10 mouse cellular contexts compared by ENCODE assay signal in the genomic region with DNA sequence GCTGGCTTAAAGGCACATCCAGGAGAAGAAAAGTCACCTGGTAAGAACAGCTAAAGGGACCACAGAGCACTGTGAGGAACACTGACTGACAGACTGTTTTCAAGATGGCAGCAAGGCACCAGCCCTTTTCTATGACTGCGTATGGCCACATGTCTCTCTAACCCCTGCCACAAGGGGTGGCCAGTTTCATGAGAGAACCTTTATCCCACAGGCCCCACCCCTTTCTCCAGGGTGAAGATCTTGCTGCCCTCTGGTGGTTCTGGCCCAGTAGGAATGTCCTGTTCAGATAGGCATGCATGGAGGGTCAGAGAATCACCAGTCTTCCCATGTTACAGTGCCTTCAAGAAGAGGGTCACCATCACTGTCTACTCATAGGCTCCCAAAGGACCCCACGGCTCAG. TPM values are rescaled to one million over a fixed set of nuclear protein-coding genes. Genes with fewer than 3 reads are reported as not detected.
A peak's percentile ranks its signal among the peaks of the same experiment; 100 is the strongest.
DNase-seq lines count a peak whose midpoint lies in the region; ATAC-seq and TF ChIP-seq lines count a peak whose summit lies in the region.
"Had no signal": no experiment of that assay in that cellular context is flagged by ENCODE, and none has a peak within 500 bp of the region (broad histone marks: within the 10 kb centered on the region; RNA-seq: fewer than 3 reads in every experiment).

No protein-coding gene starts in this region.

- no peak for TF ChIP-seq EP300 in CH12.LX (IDR thresholded peaks at IDR 0.05; ENCODE audit: low read length)
- TF ChIP-seq EP300 in liver, postnatal 0 days (IDR thresholded peaks at IDR 0.05; ENCODE audit: low read depth) = no peak

- peak in 1 of 2 experiments; percentile 87; a peak in 2 of 4 replicates for TF ChIP-seq CTCF in CH12.LX (conservative IDR thresholded peaks at IDR 0.05 in 1 of 2, IDR thresholded peaks at IDR 0.05 in 1 of 2; ENCODE audit: low read depth in 2 of 2, low read length in 2 of 2)
- TF ChIP-seq CTCF in bone marrow, adult 2 months (IDR thresholded peaks at IDR 0.05; ENCODE audit: control insufficient read depth, insufficient read depth, low read length) = peak; percentile 22; the same call in 1 of the 2 replicates
- TF ChIP-seq CTCF in liver, postnatal 0 days (IDR thresholded peaks at IDR 0.05; ENCODE audit: low read depth) = peak; percentile 62

- H3K36me3 ChIP-seq in CH12.LX (replicated peaks in 1 of 2; ENCODE audit: control insufficient read depth in 1 of 2, insufficient read depth in 1 of 2, low read length in 1 of 2) = no peaks in the 10 kb centered on the region
- 0 out of 2 replicates have a peak, but pooled peaks cover 9% of the 10 kb centered on the region for H3K36me3 ChIP-seq in liver, postnatal 0 days (replicated peaks; ENCODE audit: insufficient read depth, low read length)
- H3K36me3 ChIP-seq: limb, embryonic 13.5 days had no signal

- no peak for TF ChIP-seq POLR2A in CH12.LX (IDR thresholded peaks at IDR 0.05; ENCODE audit: low read depth, low read length)
- no peak for TF ChIP-seq POLR2A in bone marrow, adult 2 months (IDR thresholded peaks at IDR 0.05; ENCODE audit: borderline replicate concordance, control insufficient read depth, low read depth, low read length)

- H3K27ac ChIP-seq in CH12.LX (ENCODE audit: insufficient read depth, low read depth) = no peak overlapping the region
- H3K27ac ChIP-seq in bone marrow, adult 2 months (ENCODE audit: control insufficient read depth, insufficient read depth, low read depth, low read length, poor library complexity) = no peak overlapping the region
- no peak overlapping the region for H3K27ac ChIP-seq in liver, postnatal 0 days (ENCODE audit: low read depth)
- H3K27ac ChIP-seq: limb, embryonic 13.5 days had no signal

- no peak overlapping the region for H3K9ac ChIP-seq in CH12.LX (ENCODE audit: insufficient read depth, low read depth)
- H3K9ac ChIP-seq in liver, postnatal 0 days (replicated peaks) = no peak overlapping the region
- H3K9ac ChIP-seq: limb, embryonic 13.5 days had no signal

- dilution Hi-C loops in CH12.LX (cut with MboI; ENCODE audit: extremely low pct_ligation_motif_present, extremely low pct_unique_long_range_greater_than_20kb, low sequenced_read_pairs) = no loop called here

- in situ Hi-C loops in CH12.LX (cut with MboI; ENCODE audit: low pct_ligation_motif_present, low pct_unique_long_range_greater_than_20kb, low sequenced_read_pairs) = no loop called here

- peak; percentile 62; the same call in 1 of the 2 replicates for ATAC-seq in liver, postnatal 0 days
- no peak for ATAC-seq in inflammation-experienced regulatory T-cells, adult 6 months

- H3K9me3 ChIP-seq in CH12.LX (replicated peaks; ENCODE audit: low read length) = peaks cover 5% of the 10 kb centered on the region
- H3K9me3 ChIP-seq in liver, postnatal 0 days (ENCODE audit: low read length) = no peaks in the 10 kb centered on the region
- H3K9me3 ChIP-seq: limb, embryonic 13.5 days had no signal

- H3K4me3 ChIP-seq in CH12.LX (replicated peaks in 1 of 3; ENCODE audit: low read depth in 2 of 3, low read length in 2 of 3, poor library complexity in 1 of 3) = no peak overlapping the region
- H3K4me3 ChIP-seq in bone marrow, adult 2 months (replicated peaks; ENCODE audit: control insufficient read depth, low read depth, low read length) = no peak overlapping the region
- H3K4me3 ChIP-seq in liver, postnatal 0 days (ENCODE audit: low read depth, low read length) = no peak overlapping the region
- H3K4me3 ChIP-seq: limb, embryonic 13.5 days had no signal

- H3K79me2 ChIP-seq in CH12.LX (replicated peaks; ENCODE audit: control insufficient read depth, extremely low read depth, insufficient read depth, poor library complexity, severe bottlenecking) = no peaks in the 10 kb centered on the region

- H3K27me3 ChIP-seq in CH12.LX (replicated peaks) = peaks cover 35% of the 10 kb centered on the region
- H3K27me3 ChIP-seq in liver, postnatal 0 days (ENCODE audit: insufficient read depth, low read length) = no peaks in the 10 kb centered on the region
- H3K27me3 ChIP-seq: limb, embryonic 13.5 days; Patski had no signal

- no peak overlapping the region for H3K4me2 ChIP-seq in CH12.LX (ENCODE audit: insufficient read depth, low read depth, poor library complexity, severe bottlenecking)
- no peak overlapping the region for H3K4me2 ChIP-seq in liver, postnatal 0 days (ENCODE audit: low read depth, low read length)
- H3K4me2 ChIP-seq: limb, embryonic 13.5 days had no signal

- WGBS in bone marrow, adult 2 months = 65% methylated on average over 2 of the region's 2 CpGs
- 48% methylated on average over 2 of the region's 2 CpGs for WGBS in liver, postnatal 0 days (ENCODE audit: insufficient replicate concordance)

- no peaks in the 10 kb centered on the region for H3K4me1 ChIP-seq in CH12.LX (ENCODE audit: control insufficient read depth in 1 of 2, insufficient read depth in 2 of 2)
- no peaks in the 10 kb centered on the region for H3K4me1 ChIP-seq in bone marrow, adult 2 months (ENCODE audit: control insufficient read depth, insufficient read depth, low read length)
- no peaks in the 10 kb centered on the region for H3K4me1 ChIP-seq in liver, postnatal 0 days (ENCODE audit: insufficient read depth)
- H3K4me1 ChIP-seq: limb, embryonic 13.5 days had no signal

- peak; percentile 49 for TF ChIP-seq RAD21 in CH12.LX (IDR thresholded peaks at IDR 0.05; ENCODE audit: low read depth, low read length)

- peak; percentile 36 for DNase-seq in gastrocnemius, adult 18-20 months (ENCODE audit: low spot score)
- DNase-seq in gastrocnemius, adult 8-10 months (ENCODE audit: low spot score in 2 of 2) = no peak
- DNase-seq in CH12.LX (ENCODE audit: extremely low read depth) = peak; percentile 66
- DNase-seq in liver, postnatal 0 days = peak; percentile 40
- no peak for DNase-seq in right cerebral cortex, adult 18-20 months
- no peak for DNase-seq in yolk sac, embryonic 10.5 days (ENCODE audit: low spot score)

TF ChIP-seq in CH12.LX, 34 proteins besides CTCF, POLR2A, EP300 and RAD21 (continues in another document):
- TF ChIP-seq SIN3A (IDR thresholded peaks at IDR 0.05; ENCODE audit: low read length) (no peak), JUN (IDR thresholded peaks at IDR 0.05; ENCODE audit: insufficient read depth, low read depth, low read length) (no peak), RCOR1 (conservative IDR thresholded peaks at IDR 0.05; ENCODE audit: low read depth, low read length) (no peak), NRF1 (IDR thresholded peaks at IDR 0.05; ENCODE audit: low read depth, low read length) (0 out of 2 replicates have a peak, but pooled peaks have one; percentile 9)

RNA-seq across cellular contexts. Expression of a gene that starts 10.1 kb away (rescaled TPM):
- under 1 TPM; 0.09 to 0.24 TPM for total RNA-seq in gastrocnemius, adult 18-20 months (2021)
- total RNA-seq in gastrocnemius, adult 8-10 months (2022) = under 1 TPM; 0.08 to 0.12 (median 0.10) TPM
- total RNA-seq in CH12.LX (2012; rRNA removed) (0.04 and 0.08 TPM in 2 replicates), CH12.LX (2014; rRNA removed) (0.13 TPM in 1 of 2 replicates, not detected in the other)
- polyA plus RNA-seq in CH12.LX (2012; ENCODE audit: insufficient read length, low read depth) = not detected in 2 replicates
- not detected in 2 replicates for polyA plus RNA-seq in bone marrow, adult 2 months (2011; ENCODE audit: insufficient read depth, insufficient read length, low replicate concordance, missing spikeins)
- polyA plus RNA-seq in liver, postnatal 0 days (2015; fragmentation: Nextera tagmentation; extraction: Ambion mirVana) = 0.07 TPM in 2 replicates
- not detected for polyA plus RNA-seq in inflammation-experienced regulatory T-cells, adult 6 months (2017; shearing (Covaris generic))
- polyA plus RNA-seq: Patski had no signal

RNA-seq across cellular contexts. Expression of a gene that starts 24.7 kb away (rescaled TPM):
- under 1 TPM; 0.39 to 0.40 TPM for total RNA-seq in gastrocnemius, adult 18-20 months (2021)
- total RNA-seq in gastrocnemius, adult 8-10 months (2022) = 1 to 10 TPM in 1 of 4 experiments, under 1 TPM in 3; 0.29 to 1.1 (median 0.71) TPM
- total RNA-seq in CH12.LX (2012; rRNA removed) (1.5 and 1.8 TPM in 2 replicates), CH12.LX (2014; rRNA removed) (1.3 and 1.4 TPM in 2 replicates)
- polyA plus RNA-seq in CH12.LX (2012; ENCODE audit: insufficient read length, low read depth) = 0.76 and 0.83 TPM in 2 replicates
- polyA plus RNA-seq in bone marrow, adult 2 months (2011; ENCODE audit: insufficient read depth, insufficient read length, low replicate concordance, missing spikeins) = 0.81 and 1.4 TPM in 2 replicates
- 8.1 and 8.2 TPM in 2 replicates for polyA plus RNA-seq in liver, postnatal 0 days (2015; fragmentation: Nextera tagmentation; extraction: Ambion mirVana)
- 1 to 10 TPM; 1.7 to 3.3 (median 2.7) TPM for polyA plus RNA-seq in inflammation-experienced regulatory T-cells, adult 6 months (2017; shearing (Covaris generic))

RNA-seq across cellular contexts. Expression of a gene that starts 25.1 kb away (rescaled TPM):
- total RNA-seq in gastrocnemius, adult 18-20 months (2021) = 1 to 10 TPM; 4.4 to 5.7 TPM
- 1 to 10 TPM; 3.3 to 4.3 (median 4.1) TPM for total RNA-seq in gastrocnemius, adult 8-10 months (2022)
- 4.8 and 5.2 TPM in 2 replicates for total RNA-seq in CH12.LX (2012; rRNA removed)
- 5.8 and 5.9 TPM in 2 replicates for total RNA-seq in CH12.LX (2014; rRNA removed)
- 4.5 and 5.2 TPM in 2 replicates for polyA plus RNA-seq in CH12.LX (2012; ENCODE audit: insufficient read length, low read depth)
- 9.3 and 10.2 TPM in 2 replicates for polyA plus RNA-seq in bone marrow, adult 2 months (2011; ENCODE audit: insufficient read depth, insufficient read length, low replicate concordance, missing spikeins)
- 7.3 and 8.4 TPM in 2 replicates for polyA plus RNA-seq in liver, postnatal 0 days (2015; fragmentation: Nextera tagmentation; extraction: Ambion mirVana)
- polyA plus RNA-seq in inflammation-experienced regulatory T-cells, adult 6 months (2017; shearing (Covaris generic)) = 10 to 100 TPM in 2 of 3 experiments, 1 to 10 TPM in 1; 7.4 to 11.4 (median 11.3) TPM

RNA-seq across cellular contexts. Expression of a gene that starts 43.2 kb away (rescaled TPM):
- total RNA-seq in gastrocnemius, adult 18-20 months (2021) = not detected
- total RNA-seq in gastrocnemius, adult 8-10 months (2022) = not detected
- total RNA-seq in CH12.LX (2012; rRNA removed) (under 0.01 TPM in 1 of 2 replicates, not detected in the other), CH12.LX (2014; rRNA removed) (not detected in 2 replicates)
- polyA plus RNA-seq in CH12.LX (2012; ENCODE audit: insufficient read length, low read depth) = not detected in 2 replicates
- polyA plus RNA-seq in bone marrow, adult 2 months (2011; ENCODE audit: insufficient read depth, insufficient read length, low replicate concordance, missing spikeins) = not detected in 2 replicates
- 0.02 and 0.05 TPM in 2 replicates for polyA plus RNA-seq in liver, postnatal 0 days (2015; fragmentation: Nextera tagmentation; extraction: Ambion mirVana)
- not detected for polyA plus RNA-seq in inflammation-experienced regulatory T-cells, adult 6 months (2017; shearing (Covaris generic))

RNA-seq across cellular contexts. Expression of a gene that starts 47.1 kb away (rescaled TPM):
- 10 to 100 TPM in 1 of 2 experiments, 1 to 10 TPM in 1; 7.8 to 12.0 TPM for total RNA-seq in gastrocnemius, adult 18-20 months (2021)
- 1 to 10 TPM; 4.9 to 9.2 (median 7.2) TPM for total RNA-seq in gastrocnemius, adult 8-10 months (2022)
- total RNA-seq in CH12.LX (2012; rRNA removed) (2.8 and 3.3 TPM in 2 replicates), CH12.LX (2014; rRNA removed) (2.5 and 2.6 TPM in 2 replicates)
- polyA plus RNA-seq in CH12.LX (2012; ENCODE audit: insufficient read length, low read depth) = 3.3 and 3.5 TPM in 2 replicates
- polyA plus RNA-seq in bone marrow, adult 2 months (2011; ENCODE audit: insufficient read depth, insufficient read length, low replicate concordance, missing spikeins) = 5.4 and 9.9 TPM in 2 replicates
- 32.7 and 35.6 TPM in 2 replicates for polyA plus RNA-seq in liver, postnatal 0 days (2015; fragmentation: Nextera tagmentation; extraction: Ambion mirVana)
- 10 to 100 TPM; 20.9 to 43.7 (median 25.2) TPM for polyA plus RNA-seq in inflammation-experienced regulatory T-cells, adult 6 months (2017; shearing (Covaris generic))

Comparison
In these comparisons a context has a peak if more than half of its experiments do, and no peak if none do; other contexts are left out.
1. DNase-seq: peak in gastrocnemius, adult 18-20 months (single experiment), CH12.LX (single experiment) and liver, postnatal 0 days (single experiment); none in gastrocnemius, adult 8-10 months (0 of 2), right cerebral cortex, adult 18-20 months (single experiment) and yolk sac, embryonic 10.5 days (single experiment).